Mouse (Mus musculus): ENCODE data around the gene Nptxr.

The Nptxr gene

DNA sequence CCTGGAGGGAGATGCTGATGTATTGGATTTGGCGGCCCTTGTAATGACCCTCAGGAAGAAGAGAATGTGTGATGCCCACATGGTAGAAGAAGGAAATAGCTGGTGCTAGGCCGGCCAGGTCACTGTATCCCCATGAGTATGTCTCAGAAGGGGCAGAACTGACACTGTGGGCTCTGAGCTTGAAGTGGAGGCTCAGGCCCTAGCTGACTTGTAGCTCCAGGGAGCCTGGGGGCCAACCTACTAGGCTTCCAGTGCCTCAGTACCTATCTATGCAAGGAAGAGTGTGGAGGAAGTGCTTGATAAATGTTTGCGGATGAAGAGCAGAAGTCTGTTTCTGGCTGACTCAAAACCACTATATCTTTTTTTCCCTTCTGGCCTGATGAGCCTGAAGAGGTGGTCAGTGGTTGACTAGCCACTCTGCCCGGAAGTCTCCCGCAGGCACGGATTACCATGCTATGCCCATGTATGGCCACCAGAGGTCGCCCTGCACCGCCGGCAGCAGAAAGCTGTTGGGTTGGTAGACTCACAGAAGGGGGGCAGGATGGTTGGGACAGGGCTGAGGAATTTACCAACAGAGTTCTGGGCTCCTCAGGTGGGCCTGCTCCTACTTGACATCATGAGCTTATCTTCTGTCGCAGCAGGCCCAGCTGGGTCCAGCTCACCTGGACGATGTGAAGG lies 51.7 kb downstream of the Nptxr start:
- peak; percentile 41 for DNase-seq (ENCODE audit: low spot score)

DNA sequence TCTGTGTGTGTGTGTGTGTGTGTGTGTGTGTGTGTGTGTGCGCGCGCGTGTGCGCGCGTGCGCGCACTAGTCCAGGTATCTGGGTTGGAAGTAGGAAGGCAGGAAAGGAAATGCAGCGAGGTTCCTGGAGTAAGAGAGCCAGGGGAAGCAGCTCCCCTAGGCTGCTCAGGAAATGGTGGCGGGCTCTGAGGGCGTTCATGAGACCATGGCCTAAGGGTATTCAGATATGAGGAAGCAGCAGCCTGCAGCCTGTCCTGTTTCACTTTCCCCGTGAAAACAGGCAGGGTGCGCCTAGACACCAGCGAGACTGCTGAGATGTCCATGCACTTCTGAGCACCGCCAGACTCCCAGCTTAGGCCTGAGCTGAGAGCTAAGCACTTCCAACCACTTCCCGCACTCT lies 52.8 kb downstream of the Nptxr start:
- DNase-seq (ENCODE audit: low spot score), result no peak

DNA sequence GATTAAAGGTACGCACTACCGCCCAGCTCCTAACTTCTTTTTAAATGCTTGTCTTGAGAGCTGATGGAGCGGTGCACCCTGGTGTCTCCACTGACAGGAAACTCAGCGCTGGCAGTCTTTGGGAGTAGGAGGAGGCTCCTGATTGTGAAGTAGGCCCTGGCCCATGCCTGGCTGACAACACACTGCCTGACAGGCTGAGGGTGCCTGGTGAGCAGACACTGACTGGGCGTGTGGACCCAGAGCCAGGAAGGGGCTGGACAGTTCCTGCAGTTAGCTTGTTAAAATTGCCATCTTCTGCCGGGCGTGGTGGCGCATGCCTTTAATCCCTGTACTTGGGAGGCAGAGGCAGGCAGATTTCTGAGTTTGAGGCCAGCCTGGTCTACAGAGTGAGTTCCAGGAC lies 54.3 kb downstream of the Nptxr start:
- DNase-seq (ENCODE audit: low spot score), result no peak

DNA sequence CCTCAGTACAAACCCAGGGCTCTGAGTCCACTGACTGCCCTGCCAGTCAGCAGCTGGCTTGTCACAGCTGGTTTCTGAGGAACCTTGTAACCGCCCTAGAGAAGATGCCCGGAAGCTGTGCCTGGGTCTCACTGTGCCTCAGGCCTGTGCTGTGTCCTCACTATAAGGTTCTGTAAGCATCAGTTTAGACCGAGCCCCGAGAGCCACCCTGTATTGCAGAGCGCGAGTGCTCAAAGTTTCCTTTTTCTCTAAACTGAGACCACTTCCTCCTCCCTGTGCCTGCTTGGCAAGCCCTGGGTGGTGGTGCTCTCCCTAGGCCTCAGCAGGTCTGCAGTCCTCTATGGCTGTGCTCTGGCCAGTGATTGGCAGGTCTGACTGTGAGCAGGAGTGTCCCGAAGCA lies 55.4 kb downstream of the Nptxr start:
- DNase-seq (ENCODE audit: low spot score), result no peak

DNA sequence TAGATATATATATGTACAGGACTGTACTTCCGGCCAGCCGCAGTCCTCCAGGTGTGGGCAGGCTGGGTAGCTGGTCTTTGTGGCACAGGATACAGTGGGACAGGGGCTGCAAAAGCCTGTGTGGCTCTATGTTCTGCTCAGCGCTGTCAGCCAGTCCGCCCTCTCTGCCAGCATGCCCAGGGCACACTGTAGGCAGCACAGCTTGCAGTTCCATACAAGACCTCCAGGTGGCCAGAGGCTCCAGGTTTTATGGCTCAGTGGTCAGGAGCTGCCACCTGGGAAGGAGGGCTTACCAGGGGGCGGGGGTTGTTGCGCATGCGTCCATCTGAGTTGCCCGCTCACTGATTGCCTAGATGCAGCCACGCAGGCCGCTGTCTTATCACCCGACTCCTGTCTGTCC lies 56.6 kb downstream of the Nptxr start:
- no peak for DNase-seq (ENCODE audit: low spot score)

DNA sequence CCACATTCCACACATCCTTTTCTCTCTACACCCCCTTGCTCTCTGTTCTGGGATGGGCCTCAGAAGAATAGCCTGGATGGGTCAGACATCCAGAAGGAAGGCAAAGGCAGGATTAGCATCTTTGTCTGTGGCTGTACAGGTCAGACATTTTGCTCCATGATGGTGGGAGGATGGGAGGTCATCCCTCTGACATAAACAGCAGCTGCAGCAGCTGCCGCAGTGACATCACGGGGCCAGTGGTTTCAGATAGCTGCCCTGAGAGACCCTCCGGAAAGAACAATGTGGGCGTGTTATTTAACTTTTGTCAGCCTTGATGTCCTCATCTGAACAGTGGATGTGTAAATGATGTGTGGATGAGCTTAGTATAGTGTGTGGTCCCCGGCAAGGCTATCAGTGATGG lies 58.7 kb downstream of the Nptxr start:
- DNase-seq (ENCODE audit: low spot score), result no peak

DNA sequence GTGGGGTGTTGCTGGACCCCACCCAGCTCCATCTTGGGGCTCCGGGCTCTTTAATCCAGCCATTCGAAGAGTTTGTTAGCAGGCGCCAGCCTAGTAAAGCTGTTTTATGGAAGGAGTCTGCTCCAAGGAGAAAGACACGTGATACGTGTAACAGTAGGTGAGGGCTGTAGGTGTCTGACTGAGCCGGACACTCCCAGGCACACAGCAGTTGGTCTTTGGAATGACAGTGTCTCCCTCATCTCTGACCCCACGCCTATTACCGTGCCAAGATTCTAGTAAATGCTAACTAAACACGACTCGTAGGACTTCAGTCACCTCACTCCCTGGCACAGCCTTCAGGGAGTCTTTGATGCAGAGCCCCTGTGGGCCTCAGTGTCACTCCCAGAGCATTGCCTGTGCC lies 59.3 kb downstream of the Nptxr start:
- DNase-seq (ENCODE audit: low spot score), result no peak

DNA sequence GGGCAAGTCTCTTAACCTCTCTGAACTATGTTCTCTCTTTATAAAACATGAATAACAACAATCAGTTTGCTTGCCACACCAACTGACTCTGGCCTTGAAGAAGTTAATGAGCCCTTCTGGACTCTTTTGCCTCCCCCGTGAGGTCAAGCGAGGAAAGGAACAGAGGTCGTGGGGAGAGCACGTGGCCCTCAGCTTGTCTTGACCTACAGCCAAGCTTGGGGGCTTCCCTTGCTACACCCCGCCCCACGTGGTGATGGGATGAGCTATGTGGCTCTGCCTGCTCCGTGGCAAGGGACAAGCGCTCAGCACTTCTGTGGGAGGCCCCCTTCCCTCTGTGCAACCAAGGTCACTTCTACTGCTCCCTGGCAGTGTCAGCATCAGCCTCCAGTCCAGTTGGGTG lies 59.8 kb downstream of the Nptxr start:
- no peak for DNase-seq (ENCODE audit: low spot score)

DNA sequence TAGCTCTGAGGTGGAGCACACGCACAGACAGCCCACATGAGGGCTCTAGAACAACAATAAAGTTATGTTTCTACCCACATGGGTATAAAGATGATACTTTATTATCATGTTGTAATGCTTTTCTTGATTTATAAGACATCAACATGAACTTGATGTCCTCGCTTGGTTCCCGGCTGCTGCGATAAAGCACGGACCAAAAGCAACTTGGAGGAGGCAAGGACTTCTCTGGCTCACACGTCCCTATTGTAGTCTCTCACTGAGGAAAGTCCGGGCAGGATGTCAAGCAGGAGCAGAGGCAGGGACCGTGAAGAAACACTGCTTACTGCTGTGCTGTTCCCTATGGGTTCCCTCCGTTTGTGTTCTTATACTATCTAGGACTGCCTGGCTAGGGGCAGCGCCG lies 60.6 kb downstream of the Nptxr start:
- no peak for DNase-seq (ENCODE audit: low spot score)

DNA sequence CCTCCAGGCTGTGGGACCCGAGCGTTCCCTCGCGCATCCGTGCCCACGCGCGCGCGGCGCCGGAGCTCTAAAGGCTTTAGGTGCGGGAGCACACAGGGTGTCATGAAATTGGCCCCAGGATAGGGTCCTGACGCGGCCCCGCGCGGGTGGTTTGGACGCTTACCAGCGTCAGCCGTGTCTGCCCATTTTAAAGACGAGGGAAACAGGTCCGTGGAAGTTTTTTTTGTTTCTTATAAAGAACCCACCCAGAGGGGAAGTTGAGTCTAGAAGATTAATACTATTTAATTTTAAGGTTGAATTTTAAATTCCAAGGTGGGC lies 61.9 kb downstream of the Nptxr start:
- DNase-seq (ENCODE audit: low spot score), result no peak

DNA sequence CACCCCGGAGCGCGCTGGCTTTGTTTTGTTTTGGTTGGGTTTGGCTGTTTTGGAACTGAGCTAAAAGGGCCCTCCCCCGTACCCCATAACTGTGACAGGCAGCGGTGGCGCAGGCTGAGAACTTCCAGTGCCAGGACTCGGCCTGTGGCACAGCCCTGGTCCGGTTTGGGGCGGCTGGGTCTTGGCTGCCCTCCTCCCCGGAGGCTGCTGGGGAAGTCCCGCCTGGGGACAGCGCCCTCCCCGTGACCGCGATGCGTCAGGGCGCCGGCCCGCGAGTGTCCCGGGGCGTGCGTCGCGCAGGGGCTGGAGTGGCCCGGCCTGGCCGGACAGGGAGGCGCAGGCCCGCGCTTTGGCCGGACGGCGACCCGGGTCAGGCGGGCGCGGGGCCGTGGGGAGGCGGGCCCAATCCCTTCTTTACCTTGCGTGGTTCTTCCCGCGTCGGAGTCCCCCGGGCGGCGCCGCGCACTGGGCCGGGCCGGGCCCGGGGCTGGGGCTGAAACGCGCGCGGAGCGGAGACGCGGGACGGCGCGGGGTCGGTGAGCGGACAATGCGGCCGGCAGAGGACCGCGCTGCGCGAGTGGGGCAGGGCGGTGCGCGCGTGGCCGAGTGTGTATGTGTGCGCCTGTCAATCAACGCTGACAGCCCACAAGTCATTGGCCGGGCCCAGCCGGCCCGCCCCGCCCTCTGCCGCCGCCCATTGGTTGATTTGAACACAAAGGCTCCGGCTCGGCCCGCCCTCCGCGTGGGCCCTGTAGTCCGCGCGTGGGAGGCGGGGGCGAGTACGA lies 62.5 kb downstream of the Nptxr start, which contains the start of gene Sun2:
Gene Sun2, minus strand, starts transcription at position 616 of the 785 bp plus-strand sequence.
- peak; percentile 85 for DNase-seq (ENCODE audit: low spot score)

DNA sequence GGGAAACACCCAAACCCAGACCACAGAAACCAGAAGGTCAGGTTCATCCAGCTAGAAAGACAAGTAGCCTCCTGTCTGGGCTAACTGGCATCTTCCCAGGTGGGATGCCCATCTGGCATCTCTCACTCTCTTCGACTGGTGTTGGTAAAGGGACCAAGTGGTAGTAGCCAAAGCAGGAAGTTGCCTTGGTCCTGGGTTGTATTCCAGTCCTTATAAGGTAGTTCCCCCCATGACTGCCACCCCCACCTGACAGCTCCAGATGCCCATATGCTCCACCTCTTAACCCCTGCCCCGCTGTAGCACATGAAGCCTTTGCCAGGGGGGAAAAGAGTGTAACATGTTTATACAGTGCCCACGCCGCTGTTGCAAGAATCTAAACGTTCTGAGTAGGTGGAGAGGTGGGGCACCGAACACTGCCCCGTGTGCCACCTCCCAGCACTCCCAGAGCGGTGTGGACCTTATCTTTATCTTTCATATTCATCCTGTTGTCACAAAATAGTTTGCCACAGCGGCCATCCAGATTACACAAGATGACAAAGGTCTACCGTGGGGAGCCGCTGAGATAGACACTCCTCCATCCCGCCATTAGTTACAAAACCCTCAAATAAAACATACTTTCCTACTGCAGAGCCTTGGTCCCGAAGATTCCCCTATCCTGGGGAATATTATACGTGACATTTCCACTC lies 63.2 kb downstream of the Nptxr start:
- no peak for DNase-seq (ENCODE audit: low spot score)

DNA sequence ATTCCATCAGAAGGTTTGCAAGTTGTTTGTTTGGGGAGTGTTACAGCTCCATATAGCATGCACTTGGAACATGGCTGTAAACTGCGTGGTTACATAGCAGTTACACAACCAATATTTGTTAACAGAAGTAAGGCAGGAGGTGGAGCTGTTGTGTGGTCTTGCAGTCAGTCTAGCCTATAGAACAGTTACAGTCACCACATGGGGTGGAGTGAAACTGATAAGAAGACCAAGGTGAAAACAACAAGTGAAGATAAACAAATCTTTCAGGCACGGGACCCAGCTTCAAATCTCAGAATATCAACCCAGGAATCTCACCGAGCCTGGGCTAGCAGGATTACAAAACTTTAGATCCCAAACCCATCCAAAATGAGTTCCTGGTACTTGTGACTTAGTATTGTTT lies 63.8 kb downstream of the Nptxr start:
- no peak for DNase-seq (ENCODE audit: low spot score)

Measured in yolk sac, embryonic 10.5 days (tissue).